Mouse (Mus musculus): ENCODE data around the gene Zdhhc14.

GRCm38 (mm10) chr17:5666652-5667051, 174.3 kb downstream of the Zdhhc14 start:
- TF ChIP-seq TAL1 (IDR thresholded peaks at IDR 0.05; ENCODE audit: low read length): no peak
- no peak for TF ChIP-seq GATA1 (IDR thresholded peaks at IDR 0.05; ENCODE audit: low read length)
